Mouse (Mus musculus) MEL-GATA-1-ER (cell line): ENCODE measurements around the gene Bbip1.

Experiments
- DNase-seq: peaks from one replicate; pipeline ENCODE4 v3.0.0-alpha.2; 2012; ENCODE audit warnings: low read depth; ENCODE audit errors: extremely low read depth

Bbip1 gene

DNA sequence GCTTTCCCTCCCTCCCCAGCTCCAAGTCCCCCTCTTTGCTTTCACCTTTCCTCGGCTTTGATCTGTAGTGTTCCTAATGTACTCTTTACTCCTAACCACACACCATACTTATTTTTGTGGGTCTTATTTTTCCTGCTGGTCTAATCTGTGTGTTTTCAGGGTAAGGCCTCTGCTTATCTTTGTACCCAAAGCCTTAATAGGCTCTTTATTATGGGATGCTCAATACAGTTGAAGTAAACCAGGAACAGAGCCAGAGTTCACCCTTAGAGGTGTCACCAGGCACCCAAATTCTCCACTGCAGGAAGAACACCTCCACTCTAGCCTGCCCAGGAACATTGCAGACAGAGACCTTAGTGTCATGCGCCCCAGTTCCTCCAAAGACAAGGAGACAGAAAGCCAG lies 52.9 kb downstream of the Bbip1 start:
- peak; percentile 82 for DNase-seq

DNA sequence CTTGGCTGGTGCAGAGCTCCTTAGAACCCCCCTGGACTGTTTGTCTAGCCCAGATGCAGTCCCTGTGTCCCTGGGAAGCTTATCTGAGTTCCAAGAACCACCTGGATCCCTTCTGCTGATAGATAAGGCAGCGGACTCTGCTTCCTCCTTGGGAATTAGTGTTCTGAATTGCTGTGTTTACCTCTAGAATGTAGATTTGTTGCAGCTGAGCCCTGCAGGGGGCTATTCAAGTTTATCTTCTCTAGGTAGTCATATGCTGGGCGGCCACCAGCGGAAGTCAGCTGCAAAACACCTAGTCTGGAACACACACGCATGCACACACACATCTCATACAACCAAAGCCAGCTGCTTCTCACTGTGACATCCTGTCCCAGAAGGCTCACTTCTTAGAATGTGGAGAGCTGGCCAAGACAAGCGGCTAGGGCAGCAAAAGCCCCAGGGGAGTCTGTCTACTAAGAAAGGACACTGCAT lies 53.6 kb downstream of the Bbip1 start:
- peak; percentile 87 for DNase-seq

DNA sequence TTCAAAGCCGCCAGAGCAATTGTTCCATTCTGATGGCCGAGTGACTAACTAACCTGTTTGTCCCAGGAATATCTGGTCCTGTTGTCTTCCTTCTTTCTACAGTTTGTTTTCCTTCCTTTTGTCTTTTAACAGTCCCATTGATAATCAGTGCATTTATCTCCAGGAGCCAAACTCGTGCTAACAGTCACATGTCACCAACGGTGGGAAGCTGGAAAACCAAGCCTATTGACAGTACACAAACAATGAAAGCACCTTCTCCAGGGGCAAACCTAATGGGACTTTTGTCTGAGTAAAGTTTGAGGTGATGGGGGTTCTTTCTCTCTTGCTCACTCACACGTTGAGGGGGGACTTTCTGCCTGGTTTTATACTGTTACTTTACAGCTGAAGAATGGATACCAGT lies 54.2 kb downstream of the Bbip1 start:
- DNase-seq, result no peak

DNA sequence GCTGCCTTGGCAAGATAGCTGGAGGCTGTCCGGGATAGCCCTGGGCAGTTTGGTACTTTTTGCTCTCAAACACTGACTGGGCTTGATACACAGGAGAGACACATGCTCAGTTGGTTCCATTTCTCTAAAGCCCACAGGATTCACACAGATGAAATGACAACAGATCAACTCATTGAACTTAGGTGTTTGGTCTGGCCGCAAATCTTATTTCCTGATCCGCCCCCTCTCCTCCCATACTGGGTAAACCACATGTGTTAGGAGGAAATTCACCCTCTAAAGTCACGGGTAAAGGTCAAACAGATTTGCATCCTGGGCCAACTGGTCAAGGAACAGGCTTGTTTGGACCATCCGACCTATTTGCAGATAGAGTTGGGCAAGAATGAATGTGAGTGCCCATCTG lies 54.9 kb downstream of the Bbip1 start:
- no peak for DNase-seq

DNA sequence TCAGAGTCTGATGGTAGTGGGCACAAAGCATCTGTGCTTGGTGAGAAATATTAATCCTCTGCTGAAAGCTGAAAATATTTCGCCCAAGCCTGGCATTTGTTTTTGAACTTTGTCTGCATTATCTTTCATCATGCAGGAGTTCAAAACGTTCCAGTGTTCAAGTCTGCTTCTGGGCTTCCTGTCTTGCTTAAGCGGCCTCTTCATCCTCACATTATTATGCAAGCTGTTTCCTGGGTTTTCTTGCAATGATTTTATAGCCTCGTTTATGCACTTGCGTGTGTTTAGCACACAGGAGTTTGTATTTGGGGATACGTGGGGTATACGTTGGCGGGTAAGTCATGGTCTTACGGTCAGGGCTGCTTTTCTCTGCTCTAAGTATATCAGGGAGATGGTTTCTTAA lies 56.1 kb downstream of the Bbip1 start:
- DNase-seq, result no peak

DNA sequence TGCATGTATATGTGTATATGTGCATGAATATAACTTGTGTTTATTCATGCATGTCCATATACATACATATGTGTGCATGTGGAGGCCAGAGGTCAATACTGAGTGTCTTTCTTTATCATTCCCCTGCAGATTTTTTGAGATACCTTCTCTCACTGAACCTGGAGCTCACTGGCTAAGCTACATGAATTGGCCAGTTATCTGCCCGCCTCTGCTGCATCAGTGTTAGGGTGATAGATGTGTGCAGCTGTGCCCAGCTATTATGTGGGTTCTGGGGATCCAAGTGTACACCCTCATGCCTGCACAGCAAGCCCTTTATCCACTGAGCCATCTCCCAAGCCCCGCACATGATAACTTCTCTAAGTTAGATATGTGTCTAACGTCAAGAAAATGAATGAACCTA lies 56.6 kb downstream of the Bbip1 start:
- no peak for DNase-seq

DNA sequence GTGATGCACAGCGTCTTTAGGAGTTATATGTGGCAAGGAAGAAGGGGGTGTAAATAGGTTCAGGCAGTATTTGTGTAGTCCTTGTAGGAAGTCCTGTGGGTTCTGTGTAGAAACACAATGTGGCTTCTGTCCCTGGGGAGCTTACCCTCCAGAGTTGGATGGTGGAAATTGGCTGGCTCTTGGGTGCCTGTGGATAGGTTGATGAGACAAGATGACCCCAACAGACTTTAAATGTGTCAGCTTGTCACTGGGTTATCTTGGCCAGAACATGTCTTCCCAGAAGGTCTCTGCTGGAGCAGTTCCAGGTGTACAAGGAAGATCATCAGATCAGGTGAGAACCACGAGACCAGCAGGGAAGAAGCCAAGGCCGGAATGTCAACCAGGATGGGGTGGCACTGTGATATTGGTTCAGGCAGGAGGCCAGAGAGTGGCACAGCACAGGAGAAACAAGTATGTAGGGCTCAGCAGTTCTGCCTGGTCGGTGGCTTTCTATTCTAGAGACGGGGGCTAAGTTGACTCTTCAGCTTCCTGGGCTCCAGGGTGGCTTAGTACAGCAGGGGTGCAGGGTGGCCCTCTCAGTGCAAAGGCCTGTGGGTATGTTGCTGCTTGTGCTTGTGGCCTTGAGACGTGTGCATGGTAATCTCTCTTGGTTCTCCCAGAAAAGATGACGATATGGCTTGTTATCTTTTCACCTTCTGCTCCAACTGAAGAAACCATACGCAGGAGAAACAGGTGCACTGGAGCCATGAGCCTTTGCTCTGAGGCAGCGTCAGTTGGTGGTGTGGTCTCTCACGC lies 57.7 kb downstream of the Bbip1 start:
- no peak for DNase-seq

DNA sequence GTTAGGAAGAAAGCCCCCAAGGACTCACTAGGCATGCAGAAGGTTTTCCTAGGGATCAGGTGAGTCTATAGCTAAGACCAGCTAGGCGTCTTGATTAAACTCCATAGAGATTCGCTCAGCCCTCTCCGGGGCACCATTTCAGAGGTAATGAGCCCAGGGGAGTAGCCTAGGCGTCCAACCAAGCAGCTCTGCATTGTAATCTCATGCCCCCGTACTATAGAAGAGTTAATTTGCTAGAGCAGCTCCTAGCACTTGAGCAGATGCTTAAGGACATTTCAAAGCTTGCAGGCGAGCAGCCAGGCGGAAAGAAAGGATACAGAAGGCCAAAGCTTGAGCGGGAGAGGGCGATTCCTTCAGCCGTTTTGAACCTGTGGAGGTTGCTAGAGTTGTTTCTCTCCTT lies 59.0 kb downstream of the Bbip1 start:
- no peak for DNase-seq

DNA sequence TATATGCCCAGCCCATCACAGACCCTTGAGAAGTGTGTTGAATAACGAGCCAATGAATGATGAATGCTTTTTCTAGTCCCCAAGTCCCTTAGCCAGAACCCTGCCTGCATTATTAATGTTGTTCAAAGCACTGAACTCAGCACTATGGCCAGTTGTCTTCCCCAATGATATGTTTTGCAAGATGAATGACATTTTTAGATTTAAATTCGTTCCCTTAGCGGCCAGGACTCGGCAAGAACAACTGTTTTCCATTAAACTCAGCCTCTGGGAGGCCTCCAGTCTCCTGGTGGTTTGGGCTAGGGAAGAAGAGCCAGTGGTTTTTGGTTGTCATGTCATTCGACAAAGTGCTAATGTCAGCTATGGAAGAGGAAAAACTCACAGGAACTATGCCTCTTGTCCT lies 62.6 kb downstream of the Bbip1 start:
- no peak for DNase-seq

DNA sequence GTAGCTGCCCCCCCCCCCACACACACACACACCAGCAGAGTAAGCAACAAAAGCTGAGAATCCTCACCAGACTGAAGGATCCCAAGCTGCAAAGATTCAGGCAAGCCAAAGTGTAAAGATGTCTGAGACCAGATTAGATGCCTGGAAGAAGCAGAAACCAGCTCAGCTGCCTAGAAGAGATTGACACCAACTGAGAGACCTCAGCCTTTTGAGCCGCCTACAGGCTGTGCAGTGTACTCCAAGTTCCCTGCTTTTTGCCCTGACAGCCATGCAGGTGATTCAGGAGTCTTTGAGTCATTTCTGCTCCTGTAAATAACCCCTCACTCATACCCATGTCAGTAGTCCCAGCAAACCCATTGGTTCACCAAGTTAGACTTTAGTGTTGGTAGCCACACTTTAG lies 64.0 kb downstream of the Bbip1 start:
- no peak for DNase-seq
